Mouse (Mus musculus) thymus, adult 2 months (tissue): ENCODE results near the gene Gen1. TPM values are rescaled to one million over a fixed set of nuclear protein-coding genes. Genes with fewer than 3 reads are reported as not detected.

ENCODE experiments used
- DNase-seq: peaks from one replicate; pipeline ENCODE4 v3.0.0; 2021
- H3K27ac ChIP-seq: fragments of 200-500 bp; 2 replicates; pipeline ENCODE4 v1.5.1; 2012; ENCODE audit warnings: low read length, control low read depth; ENCODE audit not compliant: control insufficient read depth, insufficient read depth
- H3K27me3 ChIP-seq: fragments of 200-500 bp; 2 replicates; pipeline ENCODE4 v1.6.1; 2012; ENCODE audit warnings: mild to moderate bottlenecking, low read length, moderate library complexity, mixed read lengths; ENCODE audit not compliant: control insufficient read depth, insufficient read depth
- H3K36me3 ChIP-seq: fragments of 200-500 bp; 2 replicates; pipeline ENCODE4 v1.6.1; 2012; ENCODE audit warnings: mild to moderate bottlenecking, low read length, moderate library complexity; ENCODE audit not compliant: control insufficient read depth, insufficient read depth
- H3K4me1 ChIP-seq: fragments of 200-500 bp; replicated peaks from 2 replicates; pipeline ENCODE4 v1.6.1; 2012; ENCODE audit warnings: low read length; ENCODE audit not compliant: control insufficient read depth, insufficient read depth
- H3K4me3 ChIP-seq: fragments of 200-500 bp; 2 replicates; pipeline ENCODE4 v1.5.1; 2012; ENCODE audit warnings: mild to moderate bottlenecking, low read length, control low read depth, moderate library complexity; ENCODE audit not compliant: control insufficient read depth, insufficient read depth
- CTCF ChIP-seq: fragments of 200-500 bp; IDR thresholded peaks from 2 replicates; pipeline ENCODE4 v1.5.1; 2012; ENCODE audit warnings: mild to moderate bottlenecking, control low read depth, low read length, moderate library complexity, borderline replicate concordance; ENCODE audit not compliant: control insufficient read depth, poor library complexity, insufficient read depth; ENCODE audit errors: extremely low read depth
- POLR2A ChIP-seq: fragments of 200-500 bp; IDR thresholded peaks from 2 replicates; pipeline ENCODE4 v1.6.1; 2012; ENCODE audit warnings: mild to moderate bottlenecking, low read length, control low read depth, moderate library complexity; ENCODE audit not compliant: control insufficient read depth, poor library complexity, insufficient read depth; ENCODE audit errors: extremely low read depth
- WGBS: fragments of 180-500 bp; shearing (Covaris S2); methylation state at CpG from one replicate; pipeline ENCODE4 v1.1.7; 2018; 5-methylcytosine and 5-hydroxymethylcytosine counted together
- polyA plus RNA-seq: library from polyadenylated mRNA; depleted of rRNA; stranded (reverse); fragments of >200 nt; gene quantifications from 2 replicates; pipeline ENCODE4 v1.2.3, GENCODE M21; 2012; rRNA removed

The Gen1 gene
- polyA plus RNA-seq, 1 experiment = 2.0 TPM

DNA sequence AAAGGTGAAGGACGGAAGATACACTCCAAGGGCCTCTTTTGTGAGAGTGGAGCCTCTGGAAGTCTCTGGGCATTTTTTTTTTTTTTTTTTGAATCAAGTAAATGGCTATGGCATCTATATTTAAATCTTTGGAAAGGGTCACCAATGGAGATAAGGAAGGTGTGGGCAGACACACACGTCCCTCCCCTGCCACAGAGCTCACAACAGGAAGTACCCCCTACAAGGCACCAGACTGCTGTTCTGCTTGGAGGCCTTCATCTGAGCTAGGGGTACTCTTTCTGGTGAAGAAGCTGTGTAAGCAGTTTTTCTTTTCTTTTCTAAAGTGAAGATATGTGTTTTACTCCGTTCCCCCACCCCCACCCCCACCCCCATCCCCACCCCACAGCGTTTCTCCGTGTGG, 68.8 kb downstream of the Gen1 start:
- no peaks in the 10 kb centered on the region for H3K36me3 ChIP-seq
- no peaks in the 10 kb centered on the region for H3K27me3 ChIP-seq
- DNase-seq = no peak
- WGBS = 72% methylated on average over 5 of the region's 5 CpGs
- peaks cover 7% of the 10 kb centered on the region; the same call in 1 of the 2 replicates for H3K4me1 ChIP-seq
- no peak overlapping the region for H3K27ac ChIP-seq
- no peak for TF ChIP-seq CTCF
- TF ChIP-seq POLR2A = no peak
- H3K4me3 ChIP-seq = no peak overlapping the region

GRCm38 (mm10) chr12:11196142-11196597, 69.4 kb downstream of the Gen1 start:
- H3K27ac ChIP-seq = no peak overlapping the region
- WGBS = 6% methylated on average over 19 of the region's 19 CpGs
- DNase-seq = peak; percentile 84
- H3K4me3 ChIP-seq = no peak overlapping the region
- H3K4me1 ChIP-seq = peaks cover 7% of the 10 kb centered on the region; the same call in 1 of the 2 replicates
- H3K27me3 ChIP-seq = no peaks in the 10 kb centered on the region
- no peak for TF ChIP-seq POLR2A
- TF ChIP-seq CTCF = peak; percentile 93
- H3K36me3 ChIP-seq = no peaks in the 10 kb centered on the region

DNA sequence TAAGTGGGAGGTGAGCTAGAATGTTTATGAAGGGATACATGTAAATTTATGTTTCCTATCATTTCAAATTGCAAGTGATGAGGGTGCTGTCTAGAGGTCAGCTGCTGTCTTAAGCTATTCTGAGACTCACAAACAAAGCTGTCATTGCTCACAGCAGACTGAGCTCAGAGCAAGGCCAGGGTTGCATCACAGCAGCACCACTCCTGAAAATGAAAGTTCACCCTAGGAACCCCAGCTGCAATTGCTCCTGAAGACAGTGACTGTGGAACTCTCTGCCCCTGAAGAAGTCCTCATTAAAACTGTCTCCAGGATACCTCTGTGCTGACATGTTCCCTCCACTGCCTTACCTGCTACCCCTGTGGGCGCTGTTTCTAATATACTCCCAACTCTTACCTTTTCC, 70.6 kb downstream of the Gen1 start:
- TF ChIP-seq CTCF (no peak), POLR2A (no peak)

More for the DNA sequence above, 70.6 kb downstream of the Gen1 start:
- Histone ChIP-seq H3K4me1 (peaks cover 7% of the 10 kb centered on the region; the same call in 1 of the 2 replicates), H3K27ac (no peak overlapping the region), H3K4me3 (no peak overlapping the region), H3K36me3 (no peaks in the 10 kb centered on the region), H3K27me3 (no peaks in the 10 kb centered on the region)
- DNase-seq = no peak
- WGBS = 91% methylated on average over 1 of the region's 1 CpGs

Other genes with a start within 250 kb of the Gen1 start
- 0.28 and 0.36 TPM in 2 replicates for gene Kcns3, start 114.7 kb downstream of the Gen1 start, polyA plus RNA-seq
- gene Msgn1, start 56.8 kb downstream of the Gen1 start, polyA plus RNA-seq = 0.27 and 0.34 TPM in 2 replicates
- 11.3 and 14.3 TPM in 2 replicates for gene Smc6, start 85 bp upstream of the Gen1 start, polyA plus RNA-seq
- 0.16 and 0.40 TPM in 2 replicates for gene Vsnl1, start 170.8 kb upstream of the Gen1 start, polyA plus RNA-seq
- not detected in 2 replicates for gene Rad51ap2, start 190.3 kb upstream of the Gen1 start, polyA plus RNA-seq